Mouse (Mus musculus) lung, postnatal 14 days (tissue): ENCODE measurements around the gene Serpine1.
A peak's percentile ranks its signal among the peaks of the same experiment; 100 is the strongest.

ENCODE experiments used
- DNase-seq: peaks from one replicate; pipeline ENCODE4 v3.0.0; 2021

Serpine1 gene

GRCm38 (mm10) chr5:137051914-137052505 lies 20.1 kb downstream of the Serpine1 start:
- no peak for DNase-seq

GRCm38 (mm10) chr5:137051125-137051524 lies 20.9 kb downstream of the Serpine1 start:
- DNase-seq = no peak

- DNase-seq = no peak
Observed at GRCm38 (mm10) chr5:137046991-137047390, 25.1 kb downstream of the Serpine1 start.

GRCm38 (mm10) chr5:137046324-137046718 lies 25.7 kb downstream of the Serpine1 start:
- DNase-seq = no peak

GRCm38 (mm10) chr5:137045402-137046323 lies 26.4 kb downstream of the Serpine1 start, which contains the start of gene Ap1s1:
Ap1s1 (minus strand) TSS chr5:137046135.
- DNase-seq = peak; percentile 97

- DNase-seq = no peak
Observed at GRCm38 (mm10) chr5:137043997-137044396, 28.1 kb downstream of the Serpine1 start.

- DNase-seq = no peak
Observed at GRCm38 (mm10) chr5:137041442-137041841, 30.6 kb downstream of the Serpine1 start.

GRCm38 (mm10) chr5:137039453-137039852 lies 32.6 kb downstream of the Serpine1 start:
- DNase-seq = no peak

- DNase-seq = no peak
Observed at GRCm38 (mm10) chr5:137036211-137036610, 35.9 kb downstream of the Serpine1 start.

GRCm38 (mm10) chr5:137032641-137033074 lies 39.4 kb downstream of the Serpine1 start:
- peak; percentile 93 for DNase-seq

- no peak for DNase-seq
Observed at GRCm38 (mm10) chr5:137032033-137032421, 40.0 kb downstream of the Serpine1 start.

- peak; percentile 23 for DNase-seq
Observed at GRCm38 (mm10) chr5:137031076-137032032, 40.7 kb downstream of the Serpine1 start.

GRCm38 (mm10) chr5:137030416-137030810 lies 41.7 kb downstream of the Serpine1 start:
- no peak for DNase-seq

GRCm38 (mm10) chr5:137029643-137030415 lies 42.2 kb downstream of the Serpine1 start:
- peak; percentile 98 for DNase-seq

- DNase-seq = no peak
Observed at GRCm38 (mm10) chr5:137029273-137029585, 42.8 kb downstream of the Serpine1 start.

GRCm38 (mm10) chr5:137028561-137029272 lies 43.4 kb downstream of the Serpine1 start:
- no peak for DNase-seq

GRCm38 (mm10) chr5:137026092-137026491 lies 46.0 kb downstream of the Serpine1 start, which contains the start of gene Vgf:
Vgf (plus strand) TSS chr5:137026392.
- no peak for DNase-seq

- peak; percentile 88 for DNase-seq
Observed at GRCm38 (mm10) chr5:137025132-137025531, 46.9 kb downstream of the Serpine1 start.

GRCm38 (mm10) chr5:137024318-137024717 lies 47.8 kb downstream of the Serpine1 start:
- no peak for DNase-seq

GRCm38 (mm10) chr5:137015913-137016312 lies 56.2 kb downstream of the Serpine1 start:
- no peak for DNase-seq

- DNase-seq = no peak
Observed at GRCm38 (mm10) chr5:137012401-137012950, 59.6 kb downstream of the Serpine1 start.
